Mouse (Mus musculus) common myeloid progenitor, adult 5-6 weeks (primary cell): ENCODE results near the gene Nsmce1. TPM values are rescaled to one million over a fixed set of nuclear protein-coding genes. Genes with fewer than 3 reads are reported as not detected.

Experiments used
- ATAC-seq: replicated peaks from 2 replicates; pipeline ENCODE4 v1.8.0; 2016; ENCODE audit warnings: low read depth, mild to moderate bottlenecking, moderate TSS enrichment, inconsistent platforms; ENCODE audit not compliant: poor library complexity, severe bottlenecking
- total RNA-seq: library from RNA; stranded (forward); fragments of 200-1000, 187-1606 nt; gene quantifications from 2 replicates; pipeline ENCODE4 v1.2.3, GENCODE M21; 2017

Gene Nsmce1
- 75.2 and 99.7 TPM in 2 replicates for total RNA-seq

DNA sequence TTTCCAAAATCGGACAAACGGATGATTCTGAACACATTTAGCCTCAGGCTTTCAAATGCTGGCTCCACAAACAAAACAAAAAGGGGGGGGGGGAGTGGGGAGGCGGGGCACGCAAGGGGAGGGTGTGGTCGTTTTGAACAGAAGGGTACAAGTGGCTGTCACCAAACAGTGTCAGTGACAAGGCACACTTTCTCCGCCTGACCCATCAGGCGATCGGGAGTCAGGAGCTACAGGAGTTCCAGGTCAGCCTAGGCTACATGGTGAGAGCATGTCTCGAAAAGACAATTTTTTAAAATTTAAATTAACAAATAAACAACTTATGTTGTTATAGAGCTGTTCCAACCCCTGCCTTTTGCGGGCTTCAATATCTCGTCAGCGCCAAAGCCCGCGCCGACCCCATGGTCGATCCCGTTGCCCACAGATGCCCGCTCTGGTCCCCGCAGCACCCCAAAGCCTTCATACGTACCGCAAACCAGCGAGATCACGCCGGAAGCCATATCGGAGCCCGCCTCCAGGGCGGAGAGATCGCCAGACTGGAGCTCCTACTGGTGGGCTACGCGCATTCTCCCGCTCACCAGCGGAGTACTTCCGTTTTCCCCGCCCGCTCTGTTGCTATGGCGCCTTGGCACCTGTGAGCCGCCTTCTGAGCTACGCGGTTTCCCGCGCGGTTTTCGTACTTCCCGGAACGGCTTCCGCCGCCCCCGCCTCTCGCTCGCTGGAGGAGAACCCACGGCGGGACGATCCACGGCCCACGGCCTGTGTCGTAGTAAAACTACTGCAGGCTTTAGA, at the start of gene Nsmce1:
Gene Nsmce1 (minus strand): TSS at position 650 of the 789 bp plus-strand sequence.
- peak; percentile 97 for ATAC-seq

DNA sequence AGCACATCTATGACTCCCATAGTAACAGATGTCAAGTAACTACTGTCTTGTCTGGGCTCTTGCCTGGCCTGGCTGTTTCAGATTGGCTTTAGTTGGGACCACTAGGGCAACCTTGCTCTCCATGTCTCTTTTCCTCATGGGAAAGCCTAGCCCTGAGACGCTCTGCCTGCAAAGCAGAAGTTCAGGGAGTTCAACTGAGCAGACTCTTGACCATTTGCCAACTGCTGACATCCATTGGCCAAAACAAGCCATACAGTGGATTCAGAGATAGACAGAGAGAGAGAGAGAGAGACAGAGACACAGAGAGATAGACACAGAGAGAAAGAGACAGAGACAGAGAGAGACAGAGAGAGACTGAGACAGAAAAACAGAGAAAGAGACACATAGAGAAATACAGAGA, 49.6 kb upstream of the Nsmce1 start:
- ATAC-seq = no peak

DNA sequence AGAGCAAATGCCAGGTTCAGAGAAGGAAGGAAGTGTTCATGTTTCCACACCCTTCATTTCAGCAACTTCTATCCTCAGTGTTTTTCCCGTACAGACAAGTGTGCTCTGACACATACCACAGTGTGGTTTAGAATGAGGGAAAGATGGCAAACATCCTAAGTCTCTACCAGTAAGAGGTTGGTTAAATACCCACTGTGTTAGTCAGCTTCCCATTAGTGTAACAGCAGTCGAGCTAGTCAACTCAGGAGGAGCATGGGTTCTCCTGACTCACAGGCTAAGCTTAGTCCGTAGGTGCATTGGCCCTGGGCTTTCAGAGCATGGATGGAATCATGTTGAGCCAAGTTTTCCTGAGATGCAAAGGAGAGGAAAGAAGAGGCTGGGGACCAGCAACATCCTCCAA, 48.0 kb upstream of the Nsmce1 start:
- peak; percentile 31 for ATAC-seq

- ATAC-seq = no peak
These were observed 36.6 kb upstream of the Nsmce1 start for GRCm38 (mm10) chr7:125527901-125528580.

DNA sequence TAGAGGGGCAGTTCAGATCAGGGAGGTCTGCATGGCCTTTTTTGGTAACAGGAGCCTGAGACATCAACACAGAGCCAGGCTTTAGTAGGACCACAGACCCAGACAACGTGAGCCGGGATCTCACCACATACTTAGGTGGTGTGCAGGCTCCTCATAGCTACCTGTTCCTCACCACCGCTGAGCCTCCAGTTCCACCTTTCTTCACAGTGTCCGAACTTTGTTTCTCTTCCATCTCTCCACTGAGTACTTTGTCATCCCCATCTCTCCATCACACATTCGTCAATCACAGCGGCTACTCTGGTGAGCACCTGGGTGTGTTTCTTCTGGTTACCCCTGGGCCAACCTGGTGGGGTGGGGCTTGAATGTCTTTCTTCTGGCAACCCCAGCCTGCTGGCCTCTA, 35.8 kb upstream of the Nsmce1 start:
- no peak for ATAC-seq

DNA sequence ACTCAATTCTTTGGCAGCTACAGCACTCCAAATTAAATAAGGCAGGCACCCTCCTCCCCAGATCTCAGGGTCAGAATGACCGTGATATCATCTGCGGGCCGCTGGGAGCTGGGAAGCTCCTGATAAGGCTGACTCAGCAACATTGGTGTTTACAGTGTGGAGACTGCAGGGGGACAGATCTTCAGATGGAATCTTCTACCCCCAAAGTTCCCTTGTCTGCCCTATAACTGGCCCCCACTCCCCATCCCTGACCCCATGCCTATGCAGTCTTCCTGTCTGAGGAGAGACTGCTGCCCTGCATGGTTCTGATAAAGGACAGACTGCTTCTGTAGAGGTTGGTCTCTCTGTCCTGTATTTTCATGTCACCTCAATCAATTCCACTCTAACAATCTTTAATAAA, 31.7 kb upstream of the Nsmce1 start:
- peak; percentile 78 for ATAC-seq

DNA sequence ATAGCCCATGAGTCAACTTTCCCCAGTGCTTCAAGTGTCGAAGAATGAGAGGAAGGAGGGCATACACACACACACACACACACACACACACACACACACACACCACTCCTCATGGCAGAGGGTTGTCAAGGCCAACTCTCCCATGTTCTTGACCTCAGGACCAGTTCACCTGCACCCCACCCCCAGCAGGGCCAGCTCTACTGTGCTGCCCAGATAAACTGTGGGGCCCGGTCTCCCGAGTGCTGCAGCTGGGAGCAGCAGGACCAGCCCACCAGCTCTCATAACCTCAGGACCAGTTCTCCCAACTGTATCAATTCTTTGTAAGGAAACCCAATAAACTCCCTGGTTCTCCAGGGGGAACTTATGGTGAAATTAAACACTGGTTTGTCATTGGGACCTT, 28.3 kb upstream of the Nsmce1 start:
- no peak for ATAC-seq

DNA sequence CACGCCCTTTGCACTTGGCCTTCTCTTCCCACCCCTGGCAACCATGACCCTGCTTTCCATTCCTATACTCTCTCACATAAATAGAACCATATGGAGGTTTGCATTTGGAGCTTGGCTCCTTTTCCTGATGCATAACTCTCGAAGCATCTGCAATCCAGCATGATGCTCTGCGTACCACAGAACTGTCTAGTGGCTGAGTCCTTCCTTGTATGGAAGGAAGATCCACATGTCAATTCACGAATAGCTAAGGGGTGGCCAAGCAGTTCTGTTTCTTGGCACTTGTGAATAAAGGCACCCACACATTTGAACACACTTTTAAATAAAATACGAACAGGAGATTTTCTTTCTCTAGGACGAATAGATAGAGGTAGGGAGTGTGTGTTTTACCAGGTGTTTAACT, 26.1 kb upstream of the Nsmce1 start:
- ATAC-seq = no peak

DNA sequence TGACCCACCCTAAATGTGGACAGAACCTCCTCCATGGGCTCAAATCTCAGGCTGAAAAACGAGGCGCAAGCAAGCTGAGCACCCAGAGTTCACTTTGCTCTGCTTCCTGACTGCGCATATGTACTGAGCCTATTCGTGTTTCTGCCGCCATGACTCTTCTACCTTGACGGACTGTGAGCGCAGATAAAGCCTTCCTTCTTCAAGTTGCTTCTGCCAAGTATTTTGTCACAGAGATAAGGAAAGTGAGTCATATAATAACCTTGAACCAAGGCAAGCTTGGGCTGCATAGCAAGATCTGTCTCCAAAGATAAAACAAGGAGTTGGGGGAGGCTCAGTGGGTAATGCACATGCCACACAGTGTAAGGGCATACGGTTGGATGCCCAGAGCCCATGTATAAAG, 25.3 kb upstream of the Nsmce1 start:
- ATAC-seq = peak; percentile 52; the same call in 1 of the 2 replicates

- ATAC-seq = no peak
These were observed 23.9 kb upstream of the Nsmce1 start for GRCm38 (mm10) chr7:125515081-125515853.

DNA sequence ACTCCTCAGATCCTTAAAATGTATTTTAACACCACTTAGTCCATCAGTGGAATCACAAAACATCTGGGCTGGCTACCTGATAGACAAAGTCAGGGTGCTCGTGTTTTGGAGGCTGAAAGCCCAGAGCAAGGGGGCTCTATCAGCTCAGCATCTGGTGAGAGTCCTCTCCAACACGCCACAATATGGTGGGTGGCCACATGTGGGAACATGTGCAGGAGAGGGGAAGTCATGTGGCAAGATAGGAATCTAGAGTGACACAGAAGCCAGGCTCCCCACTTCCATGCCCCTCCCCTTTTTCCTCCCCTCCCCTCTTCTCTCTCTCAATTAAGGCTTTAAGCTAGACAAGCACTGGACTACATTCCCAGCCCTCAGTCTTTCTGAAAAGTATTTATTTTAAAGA, 20.5 kb upstream of the Nsmce1 start:
- ATAC-seq = peak; percentile 79

- ATAC-seq = peak; percentile 73
These were observed 20.0 kb upstream of the Nsmce1 start for GRCm38 (mm10) chr7:125511432-125511831.

GRCm38 (mm10) chr7:125507279-125507678, 15.9 kb upstream of the Nsmce1 start:
- no peak for ATAC-seq

- ATAC-seq = no peak
These were observed 14.2 kb upstream of the Nsmce1 start for GRCm38 (mm10) chr7:125505568-125505967.

- no peak for ATAC-seq
These were observed 13.2 kb upstream of the Nsmce1 start for GRCm38 (mm10) chr7:125504618-125505017.

DNA sequence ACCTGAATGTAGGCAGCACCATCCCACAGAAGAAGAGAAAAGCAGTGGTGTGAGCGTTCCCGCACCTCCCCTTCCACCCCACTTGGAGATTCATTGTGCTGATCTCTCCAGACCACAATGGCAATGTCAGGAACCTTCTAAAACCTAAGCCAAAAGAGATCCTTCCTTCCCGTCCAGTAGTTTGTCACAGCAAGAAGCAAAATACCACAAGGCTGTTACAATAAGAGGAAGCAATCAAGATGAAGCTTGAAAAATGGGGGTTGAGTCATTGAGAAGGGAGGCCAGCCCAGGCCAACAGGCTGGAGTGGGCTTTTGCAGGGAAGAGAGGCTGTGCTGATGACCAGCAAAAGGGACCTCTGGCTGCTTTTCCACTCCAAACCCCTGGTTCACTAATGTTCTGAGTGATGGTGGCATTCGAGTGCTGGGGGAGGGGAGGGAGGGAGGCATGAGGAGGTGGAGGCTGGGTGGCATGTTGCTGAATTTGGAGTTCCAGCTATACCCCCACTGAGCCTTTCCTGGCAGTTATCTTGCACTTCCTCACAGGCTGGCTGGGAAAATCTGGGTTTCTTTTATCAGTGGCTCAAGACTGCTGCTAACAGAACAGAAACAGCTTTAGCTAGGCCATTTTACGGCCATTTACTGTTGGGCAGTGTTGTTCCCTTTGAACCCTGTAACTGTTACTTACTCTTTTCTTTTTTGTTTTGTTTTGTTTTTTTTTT, 12.1 kb upstream of the Nsmce1 start:
- peak; percentile 92 for ATAC-seq

DNA sequence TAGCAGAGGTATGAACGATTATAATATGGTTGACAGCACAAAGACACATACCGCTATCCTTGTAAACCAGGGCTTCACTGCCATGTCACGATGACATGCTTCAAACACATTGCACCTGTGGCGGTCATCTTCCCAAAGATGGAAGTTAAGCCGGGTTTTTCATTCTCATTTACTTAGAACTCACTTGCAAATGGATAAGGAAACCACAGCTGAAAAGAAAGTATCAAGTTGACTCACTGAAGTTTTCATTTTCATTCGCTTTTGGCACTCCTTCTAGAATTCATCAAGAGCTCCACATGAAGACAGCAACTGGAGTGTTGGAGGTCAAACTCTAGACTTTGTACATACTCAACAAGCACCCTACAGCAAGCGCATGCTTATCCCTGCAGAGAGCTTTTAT, 9.5 kb upstream of the Nsmce1 start:
- ATAC-seq = no peak

GRCm38 (mm10) chr7:125499927-125500868, 8.8 kb upstream of the Nsmce1 start:
- ATAC-seq = no peak

DNA sequence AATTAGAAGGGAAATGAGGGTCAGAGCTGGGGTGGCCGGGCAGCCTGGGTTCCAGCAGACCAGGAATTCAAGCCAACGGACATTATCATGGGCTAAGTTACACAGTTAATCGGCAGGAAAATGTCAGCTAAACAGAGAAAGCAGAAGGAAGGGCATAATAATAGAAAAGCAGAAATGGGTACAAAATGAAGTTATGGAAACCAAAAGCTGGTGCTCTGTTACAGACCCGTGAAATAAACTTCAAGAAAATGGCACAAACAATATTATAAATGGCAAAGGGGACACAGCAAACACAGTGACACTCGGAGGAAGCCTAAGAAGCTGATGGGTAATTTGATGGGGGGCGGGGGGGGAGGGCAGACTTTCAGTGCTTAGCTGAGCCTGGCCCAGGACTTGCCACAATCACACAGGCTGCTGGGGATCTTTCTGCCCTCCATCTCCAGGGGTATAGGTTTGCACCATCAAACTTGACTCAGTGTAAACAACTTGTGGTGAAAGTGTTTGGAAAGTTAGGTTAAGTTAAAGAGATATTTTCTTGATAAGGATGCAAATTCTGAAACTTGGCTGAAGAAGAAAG, 4.6 kb upstream of the Nsmce1 start:
- no peak for ATAC-seq
